Mouse (Mus musculus) induced T-regulatory cell, adult 2 months (primary cell): ENCODE results near the gene Slc4a2.

Experiments
- DNase-seq: peaks from one replicate; pipeline ENCODE4 v3.0.0-alpha.2; 2012; ENCODE audit warnings: low read depth

Slc4a2 gene

GRCm38 (mm10) chr5:24426556-24427284 lies 3.1 kb downstream of the Slc4a2 start:
- no peak for DNase-seq

- DNase-seq: no peak
These were observed 3.6 kb downstream of the Slc4a2 start for GRCm38 (mm10) chr5:24427285-24427633.

GRCm38 (mm10) chr5:24427981-24428402 lies 4.4 kb downstream of the Slc4a2 start:
- DNase-seq: no peak

GRCm38 (mm10) chr5:24428596-24428995 lies 5.0 kb downstream of the Slc4a2 start:
- no peak for DNase-seq

GRCm38 (mm10) chr5:24433993-24434392 lies 10.4 kb downstream of the Slc4a2 start:
- DNase-seq: no peak

- no peak for DNase-seq
These were observed 17.6 kb downstream of the Slc4a2 start for GRCm38 (mm10) chr5:24441187-24441586.

GRCm38 (mm10) chr5:24442029-24442428 lies 18.4 kb downstream of the Slc4a2 start:
- no peak for DNase-seq

GRCm38 (mm10) chr5:24443204-24443603 lies 19.6 kb downstream of the Slc4a2 start:
- DNase-seq: no peak

- no peak for DNase-seq
These were observed 20.3 kb downstream of the Slc4a2 start for GRCm38 (mm10) chr5:24443927-24444326.

- peak; percentile 96 for DNase-seq
These were observed 21.2 kb downstream of the Slc4a2 start, which contains the start of gene Fastk for GRCm38 (mm10) chr5:24444746-24445427. Gene Fastk, minus strand, starts transcription at chr5:24445287.

- DNase-seq: no peak
These were observed 21.9 kb downstream of the Slc4a2 start for GRCm38 (mm10) chr5:24445428-24446080.

- no peak for DNase-seq
These were observed 23.0 kb downstream of the Slc4a2 start for GRCm38 (mm10) chr5:24446630-24447029.

- DNase-seq: peak; percentile 92
These were observed 24.1 kb downstream of the Slc4a2 start, which contains the start of gene Tmub1 for GRCm38 (mm10) chr5:24447624-24448298. Gene Tmub1, minus strand, starts transcription at chr5:24447854.

- peak; percentile 92 for DNase-seq
These were observed 27.8 kb downstream of the Slc4a2 start for GRCm38 (mm10) chr5:24451264-24452029.

- DNase-seq: peak; percentile 65
These were observed 28.5 kb downstream of the Slc4a2 start, which contains the start of gene Agap3 for GRCm38 (mm10) chr5:24452030-24452690. Gene Agap3, plus strand, starts transcription at chr5:24452177.

GRCm38 (mm10) chr5:24452691-24453233 lies 29.1 kb downstream of the Slc4a2 start:
- peak; percentile 54 for DNase-seq

- DNase-seq: no peak
These were observed 29.8 kb downstream of the Slc4a2 start for GRCm38 (mm10) chr5:24453283-24453984.

GRCm38 (mm10) chr5:24453985-24454303 lies 30.3 kb downstream of the Slc4a2 start:
- no peak for DNase-seq

- no peak for DNase-seq
These were observed 31.4 kb downstream of the Slc4a2 start for GRCm38 (mm10) chr5:24455076-24455475.

GRCm38 (mm10) chr5:24455613-24456012 lies 32.0 kb downstream of the Slc4a2 start:
- DNase-seq: no peak
